Mouse (Mus musculus) embryonic facial prominence, embryonic 15.5 days (tissue): Measurements from ENCODE around the gene Mpo. TPM values are rescaled to one million over a fixed set of nuclear protein-coding genes. Genes with fewer than 3 reads are reported as not detected.

Experiments
- ATAC-seq: fragments of 200-750 bp; cut with Nextera tagmentation; 2 replicates; pipeline ENCODE4 v1.8.0; 2017; ENCODE audit warnings: low read depth, moderate TSS enrichment; ENCODE audit not compliant: insufficient number of reproducible peaks, low FRiP score, low TSS enrichment
- H3K27ac ChIP-seq: fragments of 300-500 bp; sonication (generic); replicated peaks from 2 replicates; pipeline ENCODE4 v1.5.1; 2015; ENCODE audit warnings: mild to moderate bottlenecking, inconsistent platforms
- H3K27me3 ChIP-seq: fragments of 300-500 bp; sonication (generic); 2 replicates; pipeline ENCODE4 v1.6.1; 2015; ENCODE audit warnings: inconsistent platforms
- H3K36me3 ChIP-seq: fragments of 300-500 bp; sonication (generic); 2 replicates; pipeline ENCODE4 v1.6.1; 2015; ENCODE audit warnings: mild to moderate bottlenecking, inconsistent platforms
- H3K4me1 ChIP-seq: fragments of 300-500 bp; sonication (generic); 2 replicates; pipeline ENCODE4 v1.6.1; 2015; ENCODE audit warnings: inconsistent platforms
- H3K4me2 ChIP-seq: fragments of 300-500 bp; sonication (generic); replicated peaks from 2 replicates; pipeline ENCODE4 v1.6.1; 2015; ENCODE audit warnings: mild to moderate bottlenecking, inconsistent platforms
- H3K4me3 ChIP-seq: fragments of 300-500 bp; sonication (generic); replicated peaks from 2 replicates; pipeline ENCODE4 v1.5.1; 2015; ENCODE audit warnings: mild to moderate bottlenecking, inconsistent platforms
- H3K9ac ChIP-seq: fragments of 300-500 bp; sonication (generic); 2 replicates; pipeline ENCODE4 v1.6.1; 2015; ENCODE audit warnings: inconsistent platforms
- H3K9me3 ChIP-seq: fragments of 300-500 bp; sonication (generic); replicated peaks from 2 replicates; pipeline ENCODE4 v1.6.1; 2016; ENCODE audit warnings: inconsistent platforms
- WGBS: fragments of 180-500 bp; shearing (Covaris S2); methylation state at CpG from one replicate; pipeline ENCODE4 v1.1.7; 2015; 5-methylcytosine and 5-hydroxymethylcytosine counted together
- polyA plus RNA-seq: library from polyadenylated mRNA; unstranded; fragments of >200 nt; fragmentation: Nextera tagmentation; extraction: Ambion mirVana; gene quantifications from 2 replicates; pipeline ENCODE4 v1.2.1, GENCODE M21; 2015

The Mpo gene
- polyA plus RNA-seq, 1 experiment from 2014 or later = 0.85 TPM

DNA sequence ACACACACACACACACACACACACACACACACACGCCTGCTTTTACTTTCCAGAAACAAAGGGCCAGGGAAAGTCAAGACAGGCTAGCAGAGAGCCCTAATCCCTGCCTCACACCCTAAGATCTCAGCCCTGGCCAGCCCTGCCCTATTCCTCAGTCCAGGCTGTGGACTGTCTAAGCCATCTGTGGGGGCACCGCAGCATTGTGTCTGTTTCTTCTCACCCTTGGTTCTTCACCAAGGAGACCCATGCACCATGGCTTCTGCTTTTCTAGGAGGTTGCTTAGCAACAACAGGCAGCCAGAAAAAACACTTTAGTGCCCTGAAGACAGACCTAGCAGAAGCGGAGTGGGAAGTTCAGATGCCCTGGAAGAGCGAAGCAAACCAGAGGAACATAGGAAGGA lies 18.0 kb downstream of the Mpo start:
- no peak overlapping the region for H3K27ac ChIP-seq
- H3K9ac ChIP-seq = no peak overlapping the region
- H3K4me2 ChIP-seq = no peak overlapping the region
- ATAC-seq = no peak
- H3K4me1 ChIP-seq = no peaks in the 10 kb centered on the region
- no peaks in the 10 kb centered on the region for H3K36me3 ChIP-seq
- 55% methylated on average over 4 of the region's 4 CpGs for WGBS
- no peaks in the 10 kb centered on the region for H3K9me3 ChIP-seq
- no peak overlapping the region for H3K4me3 ChIP-seq
- peaks cover 3% of the 10 kb centered on the region; the same call in 1 of the 2 replicates for H3K27me3 ChIP-seq

- no peak overlapping the region for H3K4me2 ChIP-seq
- 66% methylated on average over 8 of the region's 8 CpGs for WGBS
- H3K27me3 ChIP-seq = peaks cover 13% of the 10 kb centered on the region
- no peak for ATAC-seq
- H3K4me3 ChIP-seq = no peak overlapping the region
- no peaks in the 10 kb centered on the region for H3K4me1 ChIP-seq
- no peaks in the 10 kb centered on the region for H3K36me3 ChIP-seq
- no peaks in the 10 kb centered on the region for H3K9me3 ChIP-seq
- no peak overlapping the region for H3K9ac ChIP-seq
- no peak overlapping the region for H3K27ac ChIP-seq
Observed at GRCm38 (mm10) chr11:87814831-87815230, 21.4 kb downstream of the Mpo start.

- no peaks in the 10 kb centered on the region for H3K9me3 ChIP-seq
- peak overlapping the region; percentile 69 for H3K4me2 ChIP-seq
- no peaks in the 10 kb centered on the region for H3K4me1 ChIP-seq
- H3K9ac ChIP-seq = no peak overlapping the region
- H3K27me3 ChIP-seq = peaks cover 13% of the 10 kb centered on the region
- no peak overlapping the region for H3K27ac ChIP-seq
- H3K36me3 ChIP-seq = no peaks in the 10 kb centered on the region
- peak overlapping the region; percentile 36 for H3K4me3 ChIP-seq
- 4% methylated on average over 31 of the region's 31 CpGs for WGBS
- ATAC-seq = no peak
Observed at GRCm38 (mm10) chr11:87816707-87817442, 23.5 kb downstream of the Mpo start.

DNA sequence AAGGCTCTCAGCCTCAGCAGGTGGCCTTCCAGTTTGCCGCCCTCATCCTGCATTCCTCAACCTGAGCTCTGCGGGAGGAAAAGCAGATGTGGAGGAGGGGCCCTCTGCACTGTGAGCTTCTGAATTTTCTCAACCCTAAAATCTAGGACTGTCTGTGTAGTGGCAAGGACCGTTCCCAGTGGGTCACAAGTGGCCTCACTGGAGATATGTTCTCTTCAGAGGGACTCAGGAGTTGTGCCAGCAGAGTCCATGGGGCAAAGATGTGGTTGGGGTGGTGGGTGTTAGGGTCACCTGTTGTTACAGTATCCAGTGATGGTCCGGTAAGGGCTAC lies 24.0 kb downstream of the Mpo start:
- no peak overlapping the region for H3K9ac ChIP-seq
- no peak for ATAC-seq

GRCm38 (mm10) chr11:87821502-87821901 lies 28.1 kb downstream of the Mpo start:
- H3K4me2 ChIP-seq = no peak overlapping the region
- 23% methylated on average over 5 of the region's 5 CpGs for WGBS
- H3K9ac ChIP-seq = no peak overlapping the region
- H3K27ac ChIP-seq = no peak overlapping the region
- no peak overlapping the region for H3K4me3 ChIP-seq
- no peaks in the 10 kb centered on the region for H3K36me3 ChIP-seq
- ATAC-seq = no peak
- no peaks in the 10 kb centered on the region for H3K4me1 ChIP-seq
- H3K9me3 ChIP-seq = no peaks in the 10 kb centered on the region
- H3K27me3 ChIP-seq = peaks cover 9% of the 10 kb centered on the region

More for the DNA sequence above, 24.0 kb downstream of the Mpo start:
- H3K27me3 ChIP-seq = peaks cover 13% of the 10 kb centered on the region
- H3K27ac ChIP-seq = no peak overlapping the region
- peak overlapping the region; percentile 36 for H3K4me3 ChIP-seq
- WGBS = 27% methylated on average over 4 of the region's 4 CpGs
- H3K36me3 ChIP-seq = no peaks in the 10 kb centered on the region
- peak overlapping the region; percentile 69 for H3K4me2 ChIP-seq
- no peaks in the 10 kb centered on the region for H3K9me3 ChIP-seq
- H3K4me1 ChIP-seq = no peaks in the 10 kb centered on the region

- H3K9ac ChIP-seq = no peak within 1 kb of the TSS
- no peak within 1 kb of the TSS for H3K27ac ChIP-seq
- H3K27me3 ChIP-seq = no peaks in the 10 kb centered on the region
- H3K9me3 ChIP-seq = no peaks in the 10 kb centered on the region
- ATAC-seq = no peak
- 70% methylated on average over 10 of the region's 10 CpGs for WGBS
- no peak within 1 kb of the TSS for H3K4me2 ChIP-seq
- H3K4me1 ChIP-seq = no peaks in the 10 kb centered on the region
- H3K36me3 ChIP-seq = no peaks in the 10 kb centered on the region
- no peak within 1 kb of the TSS for H3K4me3 ChIP-seq
Observed at GRCm38 (mm10) chr11:87828239-87828900, 35.0 kb downstream of the Mpo start, which contains the start of gene Lpo. Gene Lpo, minus strand, starts transcription at chr11:87828289.

DNA sequence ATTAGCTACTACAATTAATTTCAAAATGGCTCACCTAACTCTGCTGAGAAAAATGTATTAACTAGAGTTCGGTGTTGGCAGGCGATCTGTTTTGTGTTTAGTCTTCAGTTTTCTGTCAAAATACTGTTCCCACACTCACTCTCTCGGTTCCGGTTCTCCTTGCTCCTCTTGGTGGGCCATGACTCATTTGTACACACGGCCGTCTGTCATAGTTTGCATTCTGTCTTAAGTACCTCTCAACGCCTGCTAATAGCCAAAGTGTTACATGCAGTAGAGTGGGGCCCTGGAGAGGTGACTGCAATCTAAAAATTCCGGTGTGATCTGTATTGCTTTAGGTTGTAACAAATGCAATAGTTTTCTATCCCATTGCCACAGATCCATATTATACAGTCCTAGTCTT lies 47.3 kb downstream of the Mpo start:
- no peak overlapping the region for H3K27ac ChIP-seq
- H3K4me2 ChIP-seq = no peak overlapping the region
- 76% methylated on average over 8 of the region's 8 CpGs for WGBS

DNA sequence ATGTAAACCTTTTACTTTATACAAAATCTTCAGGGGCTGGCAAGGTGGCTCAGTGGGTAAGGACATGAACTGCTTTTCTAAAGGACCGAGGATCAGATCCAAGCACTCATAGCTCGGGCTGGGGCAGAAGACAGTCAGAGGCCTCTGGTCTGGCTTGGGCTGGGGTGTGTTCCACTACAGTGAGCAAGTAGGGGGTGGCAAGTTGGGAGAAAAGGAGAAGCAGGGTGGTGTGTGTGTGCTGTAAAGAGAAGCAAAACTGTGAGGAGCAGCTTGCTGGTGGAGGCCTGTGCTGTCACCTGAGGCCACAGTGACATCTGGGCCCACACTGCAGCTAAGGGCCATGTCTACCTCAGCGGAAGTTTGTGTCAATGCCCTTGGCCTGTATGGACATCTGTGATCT lies 48.1 kb downstream of the Mpo start:
- Histone ChIP-seq H3K27me3 (no peaks in the 10 kb centered on the region), H3K4me1 (no peaks in the 10 kb centered on the region), H3K9me3 (no peaks in the 10 kb centered on the region), H3K27ac (no peak overlapping the region), H3K4me2 (no peak overlapping the region), H3K9ac (no peak overlapping the region), H3K36me3 (no peaks in the 10 kb centered on the region), H3K4me3 (no peak overlapping the region)
- no peak; the same call in 1 of the 2 replicates for ATAC-seq
- WGBS = 84% methylated on average over 3 of the region's 3 CpGs

More for the DNA sequence above, 47.3 kb downstream of the Mpo start:
- no peaks in the 10 kb centered on the region for H3K4me1 ChIP-seq
- H3K27me3 ChIP-seq = no peaks in the 10 kb centered on the region
- no peaks in the 10 kb centered on the region for H3K36me3 ChIP-seq
- H3K9ac ChIP-seq = no peak overlapping the region
- no peak for ATAC-seq
- H3K4me3 ChIP-seq = no peak overlapping the region
- no peaks in the 10 kb centered on the region for H3K9me3 ChIP-seq

- Histone ChIP-seq H3K27ac (no peak overlapping the region), H3K27me3 (no peaks in the 10 kb centered on the region), H3K36me3 (no peaks in the 10 kb centered on the region), H3K9ac (no peak overlapping the region), H3K4me2 (no peak overlapping the region), H3K4me1 (no peaks in the 10 kb centered on the region), H3K9me3 (no peaks in the 10 kb centered on the region), H3K4me3 (no peak overlapping the region)
- no peak for ATAC-seq
- WGBS = 76% methylated on average over 12 of the region's 12 CpGs
Observed at GRCm38 (mm10) chr11:87846968-87847600, 53.7 kb downstream of the Mpo start.

- Histone ChIP-seq H3K4me1 (0 out of 2 replicates have a peak, but pooled peaks cover 4% of the 10 kb centered on the region), H3K9me3 (no peaks in the 10 kb centered on the region), H3K27me3 (no peaks in the 10 kb centered on the region), H3K4me2 (no peak overlapping the region), H3K9ac (no peak overlapping the region), H3K4me3 (no peak overlapping the region), H3K27ac (no peak overlapping the region), H3K36me3 (no peaks in the 10 kb centered on the region)
- no peak for ATAC-seq
- WGBS = 76% methylated on average over 6 of the region's 6 CpGs
Observed at GRCm38 (mm10) chr11:87847884-87848283, 54.5 kb downstream of the Mpo start.

GRCm38 (mm10) chr11:87852690-87853596 lies 59.6 kb downstream of the Mpo start, which contains the start of gene Mks1:
Gene Mks1, plus strand, starts transcription at chr11:87853215.
- Histone ChIP-seq H3K4me2 (peak within 1 kb of the TSS; percentile 71), H3K9me3 (no peaks in the 10 kb centered on the region), H3K4me3 (peak within 1 kb of the TSS; percentile 67), H3K27me3 (no peaks in the 10 kb centered on the region), H3K9ac (peak within 1 kb of the TSS; percentile 39), H3K36me3 (peaks cover 16% of the 10 kb centered on the region), H3K27ac (peak within 1 kb of the TSS; percentile 59), H3K4me1 (peaks cover 9% of the 10 kb centered on the region; the same call in 1 of the 2 replicates)
- 3% methylated on average over 40 of the region's 40 CpGs for WGBS
- peak; percentile 86 for ATAC-seq
